Mouse (Mus musculus): Measurements from ENCODE around the gene Hspa1b. TPM values are rescaled to one million over a fixed set of nuclear protein-coding genes. Genes with fewer than 3 reads are reported as not detected.

Hspa1b gene
- polyA plus RNA-seq, 1 experiment from 2014 or later: 0.19 TPM

GRCm38 (mm10) chr17:34927306-34928019, 31.6 kb downstream of the Hspa1b start:
- H3K27me3 ChIP-seq (ENCODE audit: low read depth, poor library complexity, severe bottlenecking): peaks cover 9% of the 10 kb centered on the region; the same call in 1 of the 2 replicates
- 91% methylated on average over 18 of the region's 18 CpGs for WGBS
- DNase-seq (ENCODE audit: low spot score): no peak

GRCm38 (mm10) chr17:34924258-34924657, 34.8 kb downstream of the Hspa1b start:
- H3K9me3 ChIP-seq (replicated peaks): no peaks in the 10 kb centered on the region
- no peak overlapping the region for H3K4me3 ChIP-seq
- H3K27ac ChIP-seq (replicated peaks): no peak overlapping the region
- DNase-seq (ENCODE audit: low spot score): no peak
- H3K27me3 ChIP-seq (ENCODE audit: low read depth, poor library complexity, severe bottlenecking): no peaks in the 10 kb centered on the region
- H3K36me3 ChIP-seq: no peaks in the 10 kb centered on the region
- no peaks in the 10 kb centered on the region for H3K4me1 ChIP-seq
- WGBS: 81% methylated on average over 5 of the region's 5 CpGs

More at GRCm38 (mm10) chr17:34927306-34928019, 31.6 kb downstream of the Hspa1b start:
- Histone ChIP-seq H3K9me3 (replicated peaks) (no peaks in the 10 kb centered on the region), H3K4me1 (peaks cover 17% of the 10 kb centered on the region), H3K4me3 (no peak overlapping the region), H3K36me3 (no peaks in the 10 kb centered on the region), H3K27ac (replicated peaks) (no peak overlapping the region)

- Histone ChIP-seq H3K4me3 (no peak overlapping the region), H3K9me3 (replicated peaks) (no peaks in the 10 kb centered on the region), H3K27ac (replicated peaks) (no peak overlapping the region), H3K4me1 (no peaks in the 10 kb centered on the region), H3K27me3 (ENCODE audit: low read depth, poor library complexity, severe bottlenecking) (no peaks in the 10 kb centered on the region), H3K36me3 (no peaks in the 10 kb centered on the region)
- DNase-seq (ENCODE audit: low spot score): no peak
- WGBS: 49% methylated on average over 6 of the region's 6 CpGs
Measured at GRCm38 (mm10) chr17:34922939-34923338, 36.1 kb downstream of the Hspa1b start.

GRCm38 (mm10) chr17:34917188-34917587, 41.9 kb downstream of the Hspa1b start:
- peaks cover 17% of the 10 kb centered on the region for H3K4me1 ChIP-seq
- H3K27ac ChIP-seq (replicated peaks): no peak overlapping the region
- WGBS: 85% methylated on average over 9 of the region's 9 CpGs
- no peak overlapping the region for H3K4me3 ChIP-seq
- no peak for DNase-seq (ENCODE audit: low spot score)
- no peaks in the 10 kb centered on the region for H3K27me3 ChIP-seq (ENCODE audit: low read depth, poor library complexity, severe bottlenecking)
- H3K36me3 ChIP-seq: peaks cover 22% of the 10 kb centered on the region
- H3K9me3 ChIP-seq (replicated peaks): no peaks in the 10 kb centered on the region

GRCm38 (mm10) chr17:34916316-34916715, 42.7 kb downstream of the Hspa1b start:
- H3K27ac ChIP-seq (replicated peaks): no peak overlapping the region
- H3K27me3 ChIP-seq (ENCODE audit: low read depth, poor library complexity, severe bottlenecking): no peaks in the 10 kb centered on the region
- peaks cover 31% of the 10 kb centered on the region for H3K36me3 ChIP-seq
- DNase-seq (ENCODE audit: low spot score): no peak
- H3K4me1 ChIP-seq: peaks cover 17% of the 10 kb centered on the region
- no peaks in the 10 kb centered on the region for H3K9me3 ChIP-seq (replicated peaks)
- H3K4me3 ChIP-seq: no peak overlapping the region
- WGBS: 86% methylated on average over 5 of the region's 5 CpGs

- Histone ChIP-seq H3K4me3 (peak overlapping the region; percentile 23), H3K36me3 (peaks cover 40% of the 10 kb centered on the region), H3K4me1 (peaks cover 17% of the 10 kb centered on the region), H3K27ac (replicated peaks) (0 out of 2 replicates have a peak overlapping the region, but pooled peaks have one; percentile 47), H3K9me3 (replicated peaks) (no peaks in the 10 kb centered on the region), H3K27me3 (ENCODE audit: low read depth, poor library complexity, severe bottlenecking) (no peaks in the 10 kb centered on the region)
- WGBS: 20% methylated on average over 11 of the region's 11 CpGs
- DNase-seq (ENCODE audit: low spot score): no peak
Measured at GRCm38 (mm10) chr17:34915410-34915831, 43.6 kb downstream of the Hspa1b start.

GRCm38 (mm10) chr17:34913930-34914665, 44.9 kb downstream of the Hspa1b start, which contains the start of gene Slc44a4:
Gene Slc44a4, plus strand, starts transcription at chr17:34914466.
- Histone ChIP-seq H3K9me3 (replicated peaks) (no peaks in the 10 kb centered on the region), H3K36me3 (peaks cover 53% of the 10 kb centered on the region), H3K27me3 (ENCODE audit: low read depth, poor library complexity, severe bottlenecking) (no peaks in the 10 kb centered on the region), H3K4me3 (0 out of 2 replicates have a peak within 1 kb of the TSS, but pooled peaks have one; percentile 23), H3K4me1 (peaks cover 17% of the 10 kb centered on the region), H3K27ac (replicated peaks) (0 out of 2 replicates have a peak within 1 kb of the TSS, but pooled peaks have one; percentile 47)
- WGBS: 37% methylated on average over 18 of the region's 18 CpGs
- no peak for DNase-seq (ENCODE audit: low spot score)

GRCm38 (mm10) chr17:34911945-34912351, 47.1 kb downstream of the Hspa1b start:
- Histone ChIP-seq H3K27me3 (ENCODE audit: low read depth, poor library complexity, severe bottlenecking) (no peaks in the 10 kb centered on the region), H3K4me3 (no peak overlapping the region), H3K9me3 (replicated peaks) (no peaks in the 10 kb centered on the region), H3K4me1 (peaks cover 17% of the 10 kb centered on the region), H3K36me3 (peaks cover 75% of the 10 kb centered on the region), H3K27ac (replicated peaks) (no peak overlapping the region)
- peak; percentile 67 for DNase-seq (ENCODE audit: low spot score)
- 49% methylated on average over 5 of the region's 5 CpGs for WGBS

GRCm38 (mm10) chr17:34910982-34911381, 48.1 kb downstream of the Hspa1b start:
- no peak for DNase-seq (ENCODE audit: low spot score)
- Histone ChIP-seq H3K36me3 (peaks cover 84% of the 10 kb centered on the region), H3K27me3 (ENCODE audit: low read depth, poor library complexity, severe bottlenecking) (no peaks in the 10 kb centered on the region), H3K27ac (replicated peaks) (no peak overlapping the region), H3K9me3 (replicated peaks) (no peaks in the 10 kb centered on the region), H3K4me3 (no peak overlapping the region), H3K4me1 (peaks cover 17% of the 10 kb centered on the region)
- 93% methylated on average over 10 of the region's 10 CpGs for WGBS

Other genes starting within 250 kb of the Hspa1b start
- not detected in 2 replicates for gene C4b, start 215.4 kb downstream of the Hspa1b start, polyA plus RNA-seq (2016; fragmentation: Nextera tagmentation; extraction: Ambion mirVana)
- not detected in 2 replicates for gene Cyp21a1, start 154.7 kb downstream of the Hspa1b start, polyA plus RNA-seq (2016; fragmentation: Nextera tagmentation; extraction: Ambion mirVana)
- 30.2 and 30.6 TPM in 2 replicates for gene Stk19, start 122.3 kb downstream of the Hspa1b start, polyA plus RNA-seq (2016; fragmentation: Nextera tagmentation; extraction: Ambion mirVana)
- 81.2 and 88.1 TPM in 2 replicates for gene Dxo, start 122.2 kb downstream of the Hspa1b start, polyA plus RNA-seq (2016; fragmentation: Nextera tagmentation; extraction: Ambion mirVana)
- 57.8 and 62.4 TPM in 2 replicates for gene Skiv2l, start 109.0 kb downstream of the Hspa1b start, polyA plus RNA-seq (2016; fragmentation: Nextera tagmentation; extraction: Ambion mirVana)
- gene Nelfe, start 108.8 kb downstream of the Hspa1b start, polyA plus RNA-seq (2016; fragmentation: Nextera tagmentation; extraction: Ambion mirVana): 137 and 139 TPM in 2 replicates
- gene Cfb, start 96.7 kb downstream of the Hspa1b start, polyA plus RNA-seq (2016; fragmentation: Nextera tagmentation; extraction: Ambion mirVana): 1.8 and 2.8 TPM in 2 replicates
- gene Zbtb12, start 79.8 kb downstream of the Hspa1b start, polyA plus RNA-seq (2016; fragmentation: Nextera tagmentation; extraction: Ambion mirVana): 5.8 and 6.1 TPM in 2 replicates
- gene Gm20547, start 77.2 kb downstream of the Hspa1b start, polyA plus RNA-seq (2016; fragmentation: Nextera tagmentation; extraction: Ambion mirVana): 0.07 TPM in 1 of 2 replicates, not detected in the other
- 1.3 TPM in 2 replicates for gene C2, start 61.0 kb downstream of the Hspa1b start, polyA plus RNA-seq (2016; fragmentation: Nextera tagmentation; extraction: Ambion mirVana)
- gene Ehmt2, start 60.8 kb downstream of the Hspa1b start, polyA plus RNA-seq (2016; fragmentation: Nextera tagmentation; extraction: Ambion mirVana): 88.0 and 91.9 TPM in 2 replicates
- not detected in 2 replicates for gene Slc44a4, start 44.8 kb downstream of the Hspa1b start, polyA plus RNA-seq (2016; fragmentation: Nextera tagmentation; extraction: Ambion mirVana)
- 16.1 and 19.2 TPM in 2 replicates for gene Neu1, start 28.0 kb downstream of the Hspa1b start, polyA plus RNA-seq (2016; fragmentation: Nextera tagmentation; extraction: Ambion mirVana)
- gene Gm20481, start 10.7 kb upstream of the Hspa1b start, polyA plus RNA-seq (2016; fragmentation: Nextera tagmentation; extraction: Ambion mirVana): 0.27 TPM in 1 of 2 replicates, not detected in the other
- gene Hspa1a, start 12.9 kb upstream of the Hspa1b start, polyA plus RNA-seq (2016; fragmentation: Nextera tagmentation; extraction: Ambion mirVana): 1.3 and 1.6 TPM in 2 replicates
- gene Hspa1l, start 13.5 kb upstream of the Hspa1b start, polyA plus RNA-seq (2016; fragmentation: Nextera tagmentation; extraction: Ambion mirVana): 0.71 and 0.81 TPM in 2 replicates
- 307 and 337 TPM in 2 replicates for gene Lsm2, start 22.6 kb upstream of the Hspa1b start, polyA plus RNA-seq (2016; fragmentation: Nextera tagmentation; extraction: Ambion mirVana)
- gene Vars, start 41.7 kb upstream of the Hspa1b start, polyA plus RNA-seq (2016; fragmentation: Nextera tagmentation; extraction: Ambion mirVana): 177 and 210 TPM in 2 replicates
- gene Vwa7, start 57.3 kb upstream of the Hspa1b start, polyA plus RNA-seq (2016; fragmentation: Nextera tagmentation; extraction: Ambion mirVana): 0.19 and 0.28 TPM in 2 replicates
- 7.1 and 7.7 TPM in 2 replicates for gene Sapcd1, start 68.8 kb upstream of the Hspa1b start, polyA plus RNA-seq (2016; fragmentation: Nextera tagmentation; extraction: Ambion mirVana)
- gene Msh5, start 87.5 kb upstream of the Hspa1b start, polyA plus RNA-seq (2016; fragmentation: Nextera tagmentation; extraction: Ambion mirVana): 5.4 and 6.3 TPM in 2 replicates
- gene Clic1, start 90.7 kb upstream of the Hspa1b start, polyA plus RNA-seq (2016; fragmentation: Nextera tagmentation; extraction: Ambion mirVana): 216 and 217 TPM in 2 replicates
- gene Ddah2, start 99.8 kb upstream of the Hspa1b start, polyA plus RNA-seq (2016; fragmentation: Nextera tagmentation; extraction: Ambion mirVana): 527 and 597 TPM in 2 replicates
- gene Ly6g6c, start 106.2 kb upstream of the Hspa1b start, polyA plus RNA-seq (2016; fragmentation: Nextera tagmentation; extraction: Ambion mirVana): 0.17 TPM in 2 replicates
- 1.3 TPM in 2 replicates for gene Mpig6b, start 106.9 kb upstream of the Hspa1b start, polyA plus RNA-seq (2016; fragmentation: Nextera tagmentation; extraction: Ambion mirVana)
- gene Ly6g6e, start 117.7 kb upstream of the Hspa1b start, polyA plus RNA-seq (2016; fragmentation: Nextera tagmentation; extraction: Ambion mirVana): 0.32 and 0.59 TPM in 2 replicates
- 2.0 and 3.5 TPM in 2 replicates for gene Ly6g6d, start 118.8 kb upstream of the Hspa1b start, polyA plus RNA-seq (2016; fragmentation: Nextera tagmentation; extraction: Ambion mirVana)
- 0.70 and 0.86 TPM in 2 replicates for gene Ly6g6f, start 126.4 kb upstream of the Hspa1b start, polyA plus RNA-seq (2016; fragmentation: Nextera tagmentation; extraction: Ambion mirVana)
- 56.7 and 68.5 TPM in 2 replicates for gene Abhd16a, start 130.0 kb upstream of the Hspa1b start, polyA plus RNA-seq (2016; fragmentation: Nextera tagmentation; extraction: Ambion mirVana)
- gene Ly6g5c, start 149.0 kb upstream of the Hspa1b start, polyA plus RNA-seq (2016; fragmentation: Nextera tagmentation; extraction: Ambion mirVana): not detected in 2 replicates
- 0.99 and 1.1 TPM in 2 replicates for gene Ly6g5b, start 156.2 kb upstream of the Hspa1b start, polyA plus RNA-seq (2016; fragmentation: Nextera tagmentation; extraction: Ambion mirVana)
- 33.4 and 34.5 TPM in 2 replicates for gene Gpank1, start 162.2 kb upstream of the Hspa1b start, polyA plus RNA-seq (2016; fragmentation: Nextera tagmentation; extraction: Ambion mirVana)
- 299 and 306 TPM in 2 replicates for gene Csnk2b, start 162.8 kb upstream of the Hspa1b start, polyA plus RNA-seq (2016; fragmentation: Nextera tagmentation; extraction: Ambion mirVana)
- 9.5 and 9.6 TPM in 2 replicates for gene D17H6S53E, start 167.1 kb upstream of the Hspa1b start, polyA plus RNA-seq (2016; fragmentation: Nextera tagmentation; extraction: Ambion mirVana)
- 0.53 and 0.66 TPM in 2 replicates for gene Apom, start 172.8 kb upstream of the Hspa1b start, polyA plus RNA-seq (2016; fragmentation: Nextera tagmentation; extraction: Ambion mirVana)
- gene Bag6, start 175.9 kb upstream of the Hspa1b start, polyA plus RNA-seq (2016; fragmentation: Nextera tagmentation; extraction: Ambion mirVana): 56.6 and 67.4 TPM in 2 replicates
- 173 and 198 TPM in 2 replicates for gene Prrc2a, start 205.7 kb upstream of the Hspa1b start, polyA plus RNA-seq (2016; fragmentation: Nextera tagmentation; extraction: Ambion mirVana)
- 4.0 and 5.8 TPM in 2 replicates for gene Aif1, start 216.8 kb upstream of the Hspa1b start, polyA plus RNA-seq (2016; fragmentation: Nextera tagmentation; extraction: Ambion mirVana)
- gene Lst1, start 229.2 kb upstream of the Hspa1b start, polyA plus RNA-seq (2016; fragmentation: Nextera tagmentation; extraction: Ambion mirVana): 5.0 and 8.3 TPM in 2 replicates
- gene Ltb, start 235.2 kb upstream of the Hspa1b start, polyA plus RNA-seq (2016; fragmentation: Nextera tagmentation; extraction: Ambion mirVana): 0.10 TPM in 1 of 2 replicates, not detected in the other
- gene Tnf, start 242.8 kb upstream of the Hspa1b start, polyA plus RNA-seq (2016; fragmentation: Nextera tagmentation; extraction: Ambion mirVana): 0.07 TPM in 1 of 2 replicates, not detected in the other
- not detected in 2 replicates for gene Lta, start 246.1 kb upstream of the Hspa1b start, polyA plus RNA-seq (2016; fragmentation: Nextera tagmentation; extraction: Ambion mirVana)

Data from midbrain, embryonic 10.5 days (tissue).